Comparison of ENCODE assay signal across 9 mouse cellular contexts in the genomic region with DNA sequence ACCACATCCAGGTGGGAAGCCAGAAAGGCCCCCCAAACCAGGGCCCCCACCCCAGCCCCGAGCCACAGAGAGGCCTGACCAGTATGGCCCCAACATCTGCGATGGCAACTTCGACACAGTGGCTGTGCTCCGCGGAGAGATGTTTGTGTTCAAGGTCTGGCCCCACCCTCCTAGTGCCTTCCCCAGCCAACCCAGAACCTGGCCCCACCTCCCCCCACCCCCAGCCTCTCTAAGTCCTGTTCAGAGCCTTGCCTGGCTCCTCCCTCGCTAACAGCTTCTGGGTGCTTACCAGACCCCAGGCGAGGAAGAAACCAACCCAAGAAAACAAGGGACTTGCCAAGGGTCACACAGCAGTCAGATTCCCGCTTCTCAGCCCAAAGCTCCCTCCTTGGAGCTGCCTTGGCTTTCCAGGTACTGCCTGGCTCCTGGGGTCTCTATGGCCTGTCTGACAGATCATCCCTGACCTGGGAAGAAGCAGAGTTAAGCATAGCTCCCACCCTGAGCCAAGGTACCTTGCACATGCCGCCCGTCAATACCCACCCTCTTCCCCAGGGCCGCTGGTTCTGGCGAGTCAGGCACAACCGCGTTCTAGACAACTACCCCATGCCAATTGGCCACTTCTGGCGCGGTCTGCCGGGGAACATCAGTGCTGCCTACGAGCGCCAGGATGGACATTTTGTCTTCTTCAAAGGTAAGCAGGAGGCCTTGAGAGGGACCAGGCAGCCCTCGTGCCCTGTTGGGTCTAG. TPM values are rescaled to one million over a fixed set of nuclear protein-coding genes. Genes with fewer than 3 reads are reported as not detected.
DNase-seq lines count a peak whose midpoint lies in the region; ATAC-seq lines count a peak whose summit lies in the region.
"Had no signal": no experiment of that assay in that cellular context is flagged by ENCODE, and none has a peak within 500 bp of the region (broad histone marks: within the 10 kb centered on the region; RNA-seq: fewer than 3 reads in every experiment).

No protein-coding gene starts in this region.

- no peak overlapping the region for H3K27ac ChIP-seq in forebrain, embryonic 15.5 days (replicated peaks)
- H3K27ac ChIP-seq in forebrain, embryonic 11.5 days (ENCODE audit: low read depth, low read length) = no peak overlapping the region
- H3K27ac ChIP-seq: hindbrain, embryonic 15.5 days had no signal

- H3K9me3 ChIP-seq in forebrain, embryonic 15.5 days = no peaks in the 10 kb centered on the region
- no peaks in the 10 kb centered on the region for H3K9me3 ChIP-seq in forebrain, embryonic 11.5 days (ENCODE audit: control insufficient read depth, low read length)
- H3K9me3 ChIP-seq: hindbrain, embryonic 15.5 days had no signal

- WGBS in forebrain, embryonic 15.5 days = 57% methylated on average over 20 of the region's 20 CpGs
- WGBS in forebrain, embryonic 11.5 days = 59% methylated on average over 20 of the region's 20 CpGs

- H3K4me1 ChIP-seq in forebrain, embryonic 15.5 days = no peaks in the 10 kb centered on the region
- no peaks in the 10 kb centered on the region for H3K4me1 ChIP-seq in forebrain, embryonic 11.5 days (replicated peaks; ENCODE audit: control insufficient read depth, insufficient read depth, low read length)
- H3K4me1 ChIP-seq: hindbrain, embryonic 15.5 days had no signal

- H3K4me3 ChIP-seq in forebrain, embryonic 15.5 days = no peak overlapping the region
- H3K4me3 ChIP-seq in forebrain, embryonic 11.5 days (ENCODE audit: low read depth, low read length) = no peak overlapping the region
- H3K4me3 ChIP-seq: hindbrain, embryonic 15.5 days had no signal

- no peak overlapping the region for H3K4me2 ChIP-seq in forebrain, embryonic 15.5 days (replicated peaks)
- H3K4me2 ChIP-seq in forebrain, embryonic 11.5 days (ENCODE audit: low read depth, low read length, severe bottlenecking) = no peak overlapping the region
- H3K4me2 ChIP-seq: hindbrain, embryonic 15.5 days had no signal

- 0 out of 2 replicates have a peak, but pooled peaks have one; percentile 9 for ATAC-seq in forebrain, embryonic 15.5 days (replicated peaks)
- no peak for ATAC-seq in forebrain, embryonic 11.5 days (replicated peaks; ENCODE audit: low FRiP score)
- peak; percentile 80 for ATAC-seq in granulocyte monocyte progenitor cell, adult 5-6 weeks (replicated peaks; ENCODE audit: poor library complexity, severe bottlenecking)
- ATAC-seq in megakaryocyte progenitor cell, adult 5-6 weeks (replicated peaks; ENCODE audit: poor library complexity) = peak; percentile 77
- ATAC-seq in monocyte, adult 5-6 weeks (replicated peaks; ENCODE audit: insufficient number of reproducible peaks, low FRiP score, low TSS enrichment, poor library complexity, severe bottlenecking) = no peak

- DNase-seq in forebrain, embryonic 11.5 days (ENCODE audit: low spot score) = no peak
- peak; percentile 84 for DNase-seq in CD4-positive, CD25-positive, alpha-beta regulatory T cell, adult 2 months (ENCODE audit: low read depth, low spot score)
- no peak for DNase-seq in layer of hippocampus, postnatal 10 days (ENCODE audit: low spot score in 2 of 2)
- DNase-seq in retina, embryonic 14.5 days (ENCODE audit: low spot score) = no peak

- no peaks in the 10 kb centered on the region for H3K27me3 ChIP-seq in forebrain, embryonic 15.5 days
- H3K27me3 ChIP-seq in forebrain, embryonic 11.5 days (ENCODE audit: control insufficient read depth, insufficient read depth, low read length) = no peaks in the 10 kb centered on the region
- H3K27me3 ChIP-seq: hindbrain, embryonic 15.5 days had no signal

- peaks cover 18% of the 10 kb centered on the region; the same call in 1 of the 2 replicates for H3K36me3 ChIP-seq in forebrain, embryonic 15.5 days
- no peaks in the 10 kb centered on the region; the same call in 1 of the 2 replicates for H3K36me3 ChIP-seq in forebrain, embryonic 11.5 days (ENCODE audit: control insufficient read depth, insufficient read depth, low read length)

- H3K9ac ChIP-seq in forebrain, embryonic 15.5 days (replicated peaks) = no peak overlapping the region
- no peak overlapping the region for H3K9ac ChIP-seq in forebrain, embryonic 11.5 days (ENCODE audit: low read length)
- H3K9ac ChIP-seq: hindbrain, embryonic 15.5 days had no signal

RNA-seq across cellular contexts. Expression of gene Mmp15, which starts 17.7 kb away (rescaled TPM):
- polyA plus RNA-seq in forebrain, embryonic 15.5 days (2015; fragmentation: Nextera tagmentation; extraction: Ambion mirVana) = 13.8 and 15.0 TPM in 2 replicates
- 20.6 and 21.0 TPM in 2 replicates for polyA plus RNA-seq in forebrain, embryonic 11.5 days (2014; fragmentation: Nextera tagmentation; extraction: Ambion mirVana)
- total RNA-seq in granulocyte monocyte progenitor cell, adult 5-6 weeks (2014; fragmentation: Nextera tagmentation) = not detected in 2 replicates
- total RNA-seq in granulocyte monocyte progenitor cell, adult 5-6 weeks (2017) = 0.13 and 0.21 TPM in 2 replicates
- 0.17 and 0.42 TPM in 2 replicates for total RNA-seq in megakaryocyte progenitor cell, adult 5-6 weeks (2015)
- 0.03 and 0.04 TPM in 2 replicates for total RNA-seq in megakaryocyte progenitor cell, adult 5-6 weeks (2017)
- 10 to 100 TPM; 41.2 to 42.5 TPM for total RNA-seq in layer of hippocampus, postnatal 10 days (2021)
- total RNA-seq in monocyte, adult 5-6 weeks (2017) = not detected in 3 replicates

RNA-seq across cellular contexts. Expression of gene Usb1, which starts 37.7 kb away (rescaled TPM):
- 44.4 and 45.9 TPM in 2 replicates for polyA plus RNA-seq in forebrain, embryonic 15.5 days (2015; fragmentation: Nextera tagmentation; extraction: Ambion mirVana)
- 43.1 and 46.5 TPM in 2 replicates for polyA plus RNA-seq in forebrain, embryonic 11.5 days (2014; fragmentation: Nextera tagmentation; extraction: Ambion mirVana)
- total RNA-seq in granulocyte monocyte progenitor cell, adult 5-6 weeks (2014; fragmentation: Nextera tagmentation) = 41.5 and 44.1 TPM in 2 replicates
- total RNA-seq in granulocyte monocyte progenitor cell, adult 5-6 weeks (2017) = 31.4 and 36.8 TPM in 2 replicates
- total RNA-seq in megakaryocyte progenitor cell, adult 5-6 weeks (2015) = 27.6 and 28.0 TPM in 2 replicates
- 27.3 and 31.9 TPM in 2 replicates for total RNA-seq in megakaryocyte progenitor cell, adult 5-6 weeks (2017)
- 10 to 100 TPM; 17.2 to 22.8 TPM for total RNA-seq in layer of hippocampus, postnatal 10 days (2021)
- 19.0 to 30.5 TPM (median 26.8 TPM) in 3 replicates for total RNA-seq in monocyte, adult 5-6 weeks (2017)

RNA-seq across cellular contexts. Expression of gene Zfp319, which starts 38.0 kb away (rescaled TPM):
- polyA plus RNA-seq in forebrain, embryonic 15.5 days (2015; fragmentation: Nextera tagmentation; extraction: Ambion mirVana) = 18.6 and 19.8 TPM in 2 replicates
- 14.6 and 15.0 TPM in 2 replicates for polyA plus RNA-seq in forebrain, embryonic 11.5 days (2014; fragmentation: Nextera tagmentation; extraction: Ambion mirVana)
- total RNA-seq in granulocyte monocyte progenitor cell, adult 5-6 weeks (2014; fragmentation: Nextera tagmentation) = 5.4 and 6.9 TPM in 2 replicates
- total RNA-seq in granulocyte monocyte progenitor cell, adult 5-6 weeks (2017) = 1.6 and 2.2 TPM in 2 replicates
- 5.5 and 6.1 TPM in 2 replicates for total RNA-seq in megakaryocyte progenitor cell, adult 5-6 weeks (2015)
- 2.1 and 2.6 TPM in 2 replicates for total RNA-seq in megakaryocyte progenitor cell, adult 5-6 weeks (2017)
- 10 to 100 TPM; 18.1 to 19.4 TPM for total RNA-seq in layer of hippocampus, postnatal 10 days (2021)
- 3.3 to 4.7 TPM (median 4.3 TPM) in 3 replicates for total RNA-seq in monocyte, adult 5-6 weeks (2017)

RNA-seq across cellular contexts. Expression of gene Tepp, which starts 59.4 kb away (rescaled TPM):
- 1.3 and 1.4 TPM in 2 replicates for polyA plus RNA-seq in forebrain, embryonic 15.5 days (2015; fragmentation: Nextera tagmentation; extraction: Ambion mirVana)
- not detected in 2 replicates for polyA plus RNA-seq in forebrain, embryonic 11.5 days (2014; fragmentation: Nextera tagmentation; extraction: Ambion mirVana)
- total RNA-seq in granulocyte monocyte progenitor cell, adult 5-6 weeks (2014; fragmentation: Nextera tagmentation) = not detected in 2 replicates
- total RNA-seq in granulocyte monocyte progenitor cell, adult 5-6 weeks (2017) = not detected in 2 replicates
- total RNA-seq in megakaryocyte progenitor cell, adult 5-6 weeks (2015) = not detected in 2 replicates
- 0.68 TPM in 1 of 2 replicates, not detected in the other for total RNA-seq in megakaryocyte progenitor cell, adult 5-6 weeks (2017)
- 1 to 10 TPM; 1.4 to 1.7 TPM for total RNA-seq in layer of hippocampus, postnatal 10 days (2021)
- total RNA-seq in monocyte, adult 5-6 weeks (2017) = 2.5 TPM in 1 of 3 replicates, not detected in the others

Comparison
In these comparisons a context has a peak if more than half of its experiments do, and no peak if none do; other contexts are left out.
1. ATAC-seq: peak in forebrain, embryonic 15.5 days (single experiment), granulocyte monocyte progenitor cell, adult 5-6 weeks (single experiment) and megakaryocyte progenitor cell, adult 5-6 weeks (single experiment); none in forebrain, embryonic 11.5 days (single experiment) and monocyte, adult 5-6 weeks (single experiment).
2. RNA of gene Mmp15, which starts 17.7 kb away (total RNA-seq): 41.2 to 42.5 TPM in layer of hippocampus, postnatal 10 days; 0.03 to 0.42 TPM in megakaryocyte progenitor cell, adult 5-6 weeks, 0.13 to 0.21 TPM in granulocyte monocyte progenitor cell, adult 5-6 weeks and not detected in monocyte, adult 5-6 weeks; every median in the first group is over 10 times any median in the second.